Mouse (Mus musculus) urinary bladder, postnatal 25 days (tissue): ENCODE data around the gene Tceal3.
"Not testable (repeated sequence)": the region's sequence is repeated elsewhere in the genome, so short reads cannot be mapped to it uniquely, and the experiment has no call there.

ENCODE experiments used
- DNase-seq: peaks from one replicate; pipeline ENCODE4 v3.0.0; 2022; ENCODE audit warnings: low spot score

Gene Tceal3

DNA sequence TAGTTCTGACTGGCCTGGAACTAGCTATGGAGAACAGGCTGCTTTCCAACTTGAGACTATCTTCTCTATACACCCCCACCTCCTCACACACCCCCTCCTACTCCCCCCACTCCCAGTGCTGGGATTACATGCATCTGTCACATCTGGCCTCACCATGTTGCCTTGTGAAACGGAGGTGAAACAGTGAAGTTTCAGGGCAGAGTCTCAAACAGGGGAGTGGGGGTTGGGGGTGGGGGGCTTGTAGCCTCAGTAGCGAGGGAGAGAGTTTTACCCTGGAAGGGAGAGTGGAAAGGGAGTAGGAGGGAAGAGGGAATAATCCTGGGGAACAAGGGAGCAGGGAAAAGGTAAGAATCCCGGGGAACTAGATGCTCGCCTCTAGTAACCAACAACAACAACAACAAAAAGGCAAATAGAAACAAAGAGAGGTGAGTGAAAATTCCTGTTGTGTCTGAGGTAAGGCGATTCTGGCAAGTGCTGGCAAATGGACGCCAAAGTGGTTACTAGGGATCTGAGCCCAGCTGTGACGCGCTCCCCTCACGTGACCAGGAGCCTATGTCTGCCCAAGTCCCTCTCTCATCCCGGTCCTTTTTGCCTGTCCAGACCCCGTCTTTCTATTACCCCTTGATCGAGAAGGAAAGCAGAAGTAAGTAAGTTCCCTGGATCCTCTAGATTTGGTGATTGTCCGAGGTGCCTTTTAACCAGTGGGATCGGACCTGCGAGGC is 117.0 kb downstream of the Tceal3 start, which contains the start of gene Tceal1:
TSS of gene Tceal1 (plus strand) at position 537 of the 722 bp plus-strand sequence.
- DNase-seq = peak; percentile 41

DNA sequence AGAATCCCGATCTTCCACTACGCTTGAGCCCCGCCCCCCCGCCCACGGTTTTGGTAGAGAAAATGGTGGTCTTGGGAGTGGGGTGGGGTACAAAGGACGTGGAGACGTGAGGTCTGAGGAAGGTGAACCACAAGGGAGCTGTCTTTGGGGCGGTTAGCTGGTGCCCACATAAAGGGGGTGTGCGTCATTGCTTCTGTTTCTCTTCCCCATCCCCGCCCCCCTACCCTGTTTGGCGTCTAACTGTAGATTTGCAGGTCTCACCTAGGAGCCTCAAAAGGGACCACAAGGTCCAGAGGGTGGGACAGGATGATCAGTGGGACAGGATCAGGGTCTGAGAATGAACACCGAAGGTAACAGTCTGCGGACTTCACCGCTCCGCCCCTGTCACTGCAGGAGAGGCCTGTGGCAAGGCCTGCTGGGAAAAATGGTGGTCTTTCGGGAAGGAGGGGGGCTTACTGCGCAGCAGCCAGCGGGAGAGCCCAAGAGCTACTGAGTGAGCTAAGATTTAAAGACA is 117.6 kb downstream of the Tceal3 start:
- peak; percentile 5 for DNase-seq

DNA sequence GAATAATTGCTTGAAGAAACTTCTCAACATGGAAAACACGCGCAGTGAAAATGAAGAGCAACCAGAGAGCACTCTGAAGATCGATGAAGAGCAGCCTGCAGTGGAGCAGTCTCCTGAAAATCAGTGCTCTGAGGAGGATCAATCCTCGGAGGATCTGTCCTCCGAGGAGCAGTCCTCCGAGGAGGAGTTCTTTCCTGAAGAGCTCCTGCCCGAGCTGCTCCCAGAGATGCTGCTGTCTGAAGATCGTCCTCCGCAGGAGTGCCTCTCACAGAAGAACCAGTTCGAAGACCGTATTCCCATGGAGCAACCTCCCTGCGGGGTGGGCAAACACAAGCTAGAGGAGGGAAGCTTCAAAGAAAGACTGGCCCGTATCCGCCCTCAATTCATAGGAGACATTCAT is 118.1 kb downstream of the Tceal3 start:
- no peak for DNase-seq

DNA sequence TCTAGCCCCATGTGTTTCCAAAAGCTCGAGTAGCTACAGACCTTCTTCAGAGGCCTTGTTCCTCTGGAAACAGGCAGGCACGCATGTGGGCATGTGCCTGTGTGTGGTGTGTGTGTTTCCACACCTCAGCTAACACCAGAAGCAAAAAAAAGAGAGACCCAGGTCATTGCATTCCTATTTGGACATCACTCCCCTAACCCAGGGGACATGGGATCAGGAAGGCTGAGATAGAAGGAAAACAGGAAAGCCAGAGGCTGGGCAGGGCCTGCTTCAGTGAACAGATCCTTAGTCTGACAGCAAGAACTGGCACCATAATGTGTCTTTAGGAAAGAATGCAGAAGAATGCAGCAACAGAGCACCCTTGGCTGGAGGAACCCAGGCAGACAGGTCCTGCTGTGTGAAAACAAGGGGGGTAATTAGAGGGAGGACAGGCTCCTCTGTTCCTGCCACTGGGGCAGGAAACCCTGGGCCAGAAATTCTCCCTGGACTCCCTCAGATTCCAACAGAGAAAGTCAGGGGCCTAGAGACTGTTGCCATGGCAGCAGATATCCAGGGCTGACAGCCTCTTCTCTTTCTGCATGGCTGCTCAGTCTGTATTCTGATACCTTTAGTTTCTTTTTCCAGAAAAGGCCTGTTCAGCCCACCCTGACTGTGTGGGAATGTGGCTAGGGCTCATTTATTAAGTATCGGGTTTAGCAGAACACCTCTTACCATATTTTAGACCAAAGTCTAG is 124.3 kb downstream of the Tceal3 start:
- not testable (repeated sequence) for DNase-seq
